Mouse (Mus musculus) NIH3T3 (cell line): ENCODE data around the gene Chst13.
A peak's percentile ranks its signal among the peaks of the same experiment; 100 is the strongest.

Experiments used
- DNase-seq: peaks from one replicate; pipeline ENCODE4 v3.0.0-alpha.2; 2012; ENCODE audit warnings: low read depth

The Chst13 gene

GRCm38 (mm10) chr6:90324991-90325390, at the start of gene Chst13:
Gene Chst13 (minus strand): TSS chr6:90325185.
- no peak for DNase-seq

GRCm38 (mm10) chr6:90374647-90375046, 49.7 kb upstream of the Chst13 start:
- DNase-seq, result peak; percentile 43

- peak; percentile 57 for DNase-seq
Measured at GRCm38 (mm10) chr6:90369725-90370553, 45.0 kb upstream of the Chst13 start.

GRCm38 (mm10) chr6:90368976-90369724, 44.2 kb upstream of the Chst13 start, which contains the start of gene Zxdc:
Gene Zxdc (plus strand): TSS chr6:90369492.
- peak; percentile 100 for DNase-seq

- no peak for DNase-seq
Measured at GRCm38 (mm10) chr6:90363301-90363700, 38.3 kb upstream of the Chst13 start.

- DNase-seq, result no peak
Measured at GRCm38 (mm10) chr6:90360922-90361614, 36.1 kb upstream of the Chst13 start.

- peak; percentile 99 for DNase-seq
Measured at GRCm38 (mm10) chr6:90360024-90360781, 35.2 kb upstream of the Chst13 start.

GRCm38 (mm10) chr6:90359445-90359844, 34.5 kb upstream of the Chst13 start:
- peak; percentile 69 for DNase-seq

- DNase-seq, result peak; percentile 89
Measured at GRCm38 (mm10) chr6:90358142-90358541, 33.2 kb upstream of the Chst13 start.

GRCm38 (mm10) chr6:90350011-90350410, 25.0 kb upstream of the Chst13 start:
- peak; percentile 71 for DNase-seq

GRCm38 (mm10) chr6:90348500-90348899, 23.5 kb upstream of the Chst13 start:
- DNase-seq, result no peak

- no peak for DNase-seq
Measured at GRCm38 (mm10) chr6:90347183-90347582, 22.2 kb upstream of the Chst13 start.

- DNase-seq, result no peak
Measured at GRCm38 (mm10) chr6:90342343-90342742, 17.4 kb upstream of the Chst13 start.

GRCm38 (mm10) chr6:90334244-90334643, 9.3 kb upstream of the Chst13 start:
- no peak for DNase-seq

GRCm38 (mm10) chr6:90332561-90333425, 7.8 kb upstream of the Chst13 start, which contains the start of gene Uroc1:
Gene Uroc1 (plus strand): TSS chr6:90333284.
- no peak for DNase-seq

- peak; percentile 91 for DNase-seq
Measured at GRCm38 (mm10) chr6:90329953-90330352, 5.0 kb upstream of the Chst13 start.

- peak; percentile 77 for DNase-seq
Measured at GRCm38 (mm10) chr6:90327670-90328069, 2.7 kb upstream of the Chst13 start.

- no peak for DNase-seq
Measured at GRCm38 (mm10) chr6:90324463-90324862, 522 bp downstream of the Chst13 start.

GRCm38 (mm10) chr6:90324026-90324425, 959 bp downstream of the Chst13 start:
- peak; percentile 68 for DNase-seq

GRCm38 (mm10) chr6:90321811-90322210, 3.2 kb downstream of the Chst13 start:
- peak; percentile 51 for DNase-seq

- DNase-seq, result no peak
Measured at GRCm38 (mm10) chr6:90320429-90320828, 4.6 kb downstream of the Chst13 start.
